Mouse (Mus musculus) liver, postnatal 0 days (tissue): ENCODE data around the gene Kpna1.

Experiments used
- CTCF ChIP-seq: sonication (generic); IDR thresholded peaks from 2 replicates; pipeline ENCODE4 v1.5.1; 2016; ENCODE audit warnings: antibody characterized with exemption, low read depth
- EP300 ChIP-seq: IDR thresholded peaks from 2 replicates; pipeline ENCODE4 v1.6.1; 2016; ENCODE audit warnings: antibody characterized with exemption, low read depth, mild to moderate bottlenecking

DNA sequence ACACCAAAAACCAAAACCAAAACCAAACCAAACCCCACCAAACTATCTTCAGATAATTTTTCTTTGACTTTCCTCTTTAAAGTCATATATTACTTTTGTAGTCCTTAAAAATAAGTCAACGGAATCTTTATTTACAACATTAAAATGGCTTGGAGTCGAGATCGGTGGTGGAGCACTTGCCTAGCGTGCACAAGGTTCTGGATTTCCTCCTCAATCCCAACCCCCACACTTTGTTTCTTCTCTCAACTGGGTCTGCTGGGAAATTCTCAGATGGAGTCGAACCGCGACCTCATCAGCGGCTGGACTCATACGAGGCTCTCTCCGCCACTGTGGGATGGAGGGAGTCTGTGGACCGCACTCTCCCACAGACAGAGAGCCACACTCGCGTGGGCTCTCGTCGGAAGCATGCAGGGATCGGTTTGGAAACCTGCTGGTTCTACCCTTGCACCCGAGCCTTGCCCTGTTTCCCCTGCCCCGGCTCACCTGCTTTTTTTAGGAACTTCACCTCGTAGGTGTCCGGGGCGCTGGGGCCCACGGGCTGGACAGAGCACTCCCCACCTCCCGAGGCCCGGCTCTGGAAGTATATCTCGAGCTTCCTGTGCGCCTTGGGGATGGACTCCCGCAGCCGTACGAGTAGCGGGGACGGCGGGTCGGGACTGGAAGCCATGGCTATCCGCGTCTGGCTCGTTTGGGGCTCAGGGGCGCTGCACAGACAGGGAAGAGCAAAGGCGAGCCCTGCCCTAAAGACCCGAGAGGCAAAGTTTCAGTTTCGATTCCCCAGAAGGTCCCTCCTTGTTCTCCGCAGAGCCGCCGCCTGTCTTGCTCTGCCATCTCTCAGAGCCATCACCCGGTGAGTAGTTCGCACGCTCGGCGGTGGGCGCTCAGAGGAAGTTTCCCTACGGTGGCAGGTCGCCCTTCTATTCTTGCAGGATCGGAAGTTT is 40.1 kb upstream of the Kpna1 start, which contains the start of the genes Parp9 and Dtx3l:
- TF ChIP-seq CTCF: no peak
- TF ChIP-seq EP300: no peak
